In the genomic region with DNA sequence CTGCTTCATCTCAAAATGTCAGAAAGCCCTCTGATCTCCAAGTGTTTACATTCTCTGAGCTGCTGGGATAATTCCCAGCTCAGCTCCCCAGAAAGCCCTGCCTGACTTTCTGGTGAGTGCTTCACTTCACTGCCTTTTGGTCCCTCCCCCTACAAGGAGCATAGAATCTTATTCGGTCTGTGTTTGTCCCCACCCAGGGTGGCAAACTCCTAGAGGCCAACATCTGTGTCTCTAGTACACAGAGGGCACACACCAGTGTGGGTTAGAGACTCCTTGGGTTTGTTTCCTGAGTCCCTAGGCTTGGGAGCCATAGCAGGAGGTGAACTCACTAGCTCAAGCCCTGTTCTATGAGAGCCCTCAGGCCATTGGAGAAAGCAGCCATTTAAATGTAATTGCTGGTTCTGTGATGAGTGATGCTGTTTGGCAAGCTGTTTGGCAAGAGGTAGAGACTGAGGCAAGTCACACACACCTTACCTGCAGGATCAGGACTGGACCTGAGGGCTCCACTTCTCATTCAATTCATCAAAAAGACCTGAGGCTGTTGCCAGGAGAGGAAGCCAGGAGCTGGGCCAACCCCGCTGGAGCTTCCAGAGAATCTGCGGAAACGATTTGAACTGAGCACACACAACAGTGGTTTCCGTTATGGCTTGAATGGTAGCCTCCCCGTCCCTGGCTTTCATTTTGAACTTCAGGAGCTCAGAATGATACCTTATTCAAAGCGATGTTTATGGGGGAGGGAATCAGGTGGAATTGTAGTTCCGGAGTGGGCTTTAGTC, we compare ENCODE assay signal across 16 mouse cellular contexts. TPM values are rescaled to one million over a fixed set of nuclear protein-coding genes. Genes with fewer than 3 reads are reported as not detected.
A peak's percentile ranks its signal among the peaks of the same experiment; 100 is the strongest.
DNase-seq lines count a peak whose midpoint lies in the region; ATAC-seq and TF ChIP-seq lines count a peak whose summit lies in the region.
"Had no signal": no experiment of that assay in that cellular context is flagged by ENCODE, and none has a peak within 500 bp of the region (broad histone marks: within the 10 kb centered on the region; RNA-seq: fewer than 3 reads in every experiment).

No protein-coding gene starts in this region.

- no peak overlapping the region; the same call in 1 of the 2 replicates for H3K27ac ChIP-seq in embryonic facial prominence, embryonic 15.5 days (replicated peaks)
- no peak overlapping the region for H3K27ac ChIP-seq in lung, postnatal 0 days (ENCODE audit: low read length)
- no peak overlapping the region for H3K27ac ChIP-seq in forebrain, embryonic 15.5 days (replicated peaks)
- H3K27ac ChIP-seq: heart, embryonic 15.5 days; hindbrain, postnatal 0 days had no signal

- peak; percentile 90 for DNase-seq in heart, adult 11 months
- DNase-seq in heart, postnatal 4 days: no peak
- DNase-seq in lung, postnatal 0 days (ENCODE audit: low spot score): peak; percentile 31
- DNase-seq in adrenal gland, postnatal 36 days: no peak
- DNase-seq: spleen, adult 18-20 months; thymus, adult 2 months had no signal

- H3K9ac ChIP-seq in embryonic facial prominence, embryonic 15.5 days: no peak overlapping the region
- no peak overlapping the region for H3K9ac ChIP-seq in lung, postnatal 0 days (replicated peaks; ENCODE audit: low read depth)
- H3K9ac ChIP-seq in forebrain, embryonic 15.5 days (replicated peaks): no peak overlapping the region
- H3K9ac ChIP-seq: heart, embryonic 15.5 days had no signal

- no peaks in the 10 kb centered on the region for H3K9me3 ChIP-seq in embryonic facial prominence, embryonic 15.5 days (replicated peaks)
- H3K9me3 ChIP-seq in lung, postnatal 0 days (ENCODE audit: low read length): no peaks in the 10 kb centered on the region
- no peaks in the 10 kb centered on the region for H3K9me3 ChIP-seq in forebrain, embryonic 15.5 days
- H3K9me3 ChIP-seq: heart, embryonic 15.5 days had no signal

- no peak overlapping the region for H3K4me3 ChIP-seq in embryonic facial prominence, embryonic 15.5 days (replicated peaks)
- no peak overlapping the region for H3K4me3 ChIP-seq in lung, postnatal 0 days (ENCODE audit: low read depth, low read length)
- no peak overlapping the region for H3K4me3 ChIP-seq in forebrain, embryonic 15.5 days
- H3K4me3 ChIP-seq: heart, embryonic 15.5 days; myocyte had no signal

- peaks cover 14% of the 10 kb centered on the region for H3K4me1 ChIP-seq in embryonic facial prominence, embryonic 15.5 days
- no peaks in the 10 kb centered on the region for H3K4me1 ChIP-seq in lung, postnatal 0 days (ENCODE audit: insufficient read depth, low read depth, low read length)
- H3K4me1 ChIP-seq in forebrain, embryonic 15.5 days: no peaks in the 10 kb centered on the region
- H3K4me1 ChIP-seq: heart, embryonic 15.5 days had no signal

- H3K27me3 ChIP-seq in embryonic facial prominence, embryonic 15.5 days: peaks cover 4% of the 10 kb centered on the region; the same call in 1 of the 2 replicates
- no peaks in the 10 kb centered on the region for H3K27me3 ChIP-seq in lung, postnatal 0 days (replicated peaks; ENCODE audit: insufficient read depth, low read length)
- no peaks in the 10 kb centered on the region for H3K27me3 ChIP-seq in forebrain, embryonic 15.5 days

- TF ChIP-seq EP300 in lung, postnatal 0 days (IDR thresholded peaks at IDR 0.05): no peak

- 22% methylated on average over 8 of the region's 8 CpGs for WGBS in embryonic facial prominence, embryonic 15.5 days
- 20% methylated on average over 8 of the region's 8 CpGs for WGBS in lung, postnatal 0 days
- WGBS in forebrain, embryonic 15.5 days: 45% methylated on average over 8 of the region's 8 CpGs

- TF ChIP-seq CTCF in lung, postnatal 0 days (IDR thresholded peaks at IDR 0.05): no peak

- H3K36me3 ChIP-seq in embryonic facial prominence, embryonic 15.5 days: no peaks in the 10 kb centered on the region
- no peaks in the 10 kb centered on the region for H3K36me3 ChIP-seq in lung, postnatal 0 days (ENCODE audit: insufficient read depth, low read length)
- H3K36me3 ChIP-seq in forebrain, embryonic 15.5 days: no peaks in the 10 kb centered on the region
- H3K36me3 ChIP-seq: heart, embryonic 15.5 days had no signal

- peak overlapping the region; percentile 21; the same call in 1 of the 2 replicates for H3K4me2 ChIP-seq in embryonic facial prominence, embryonic 15.5 days (replicated peaks)
- H3K4me2 ChIP-seq in lung, postnatal 0 days (replicated peaks; ENCODE audit: low read depth, low read length): no peak overlapping the region
- H3K4me2 ChIP-seq in forebrain, embryonic 15.5 days (replicated peaks): no peak overlapping the region
- H3K4me2 ChIP-seq: heart, embryonic 15.5 days; liver, embryonic 11.5 days had no signal

- ATAC-seq in CD4-positive, CD25-positive, alpha-beta regulatory T cell, adult 4 months: peak; percentile 33
- ATAC-seq in embryonic facial prominence, embryonic 15.5 days (ENCODE audit: insufficient number of reproducible peaks, low FRiP score, low TSS enrichment, low read depth): no peak; the same call in none of the 2 replicates
- peak; percentile 46 for ATAC-seq in lung, postnatal 0 days
- ATAC-seq in megakaryocyte, adult 5-6 weeks (ENCODE audit: poor library complexity, severe bottlenecking): no peak
- ATAC-seq in forebrain, embryonic 15.5 days (replicated peaks): no peak
- ATAC-seq: hindbrain, postnatal 0 days had no signal

RNA-seq across cellular contexts. Expression of gene Wfdc2, which starts 21.4 kb away (rescaled TPM):
- under 1 TPM; 0.55 to 0.77 TPM for total RNA-seq in heart, postnatal 4 days (2021)
- polyA plus RNA-seq in CD4-positive, CD25-positive, alpha-beta regulatory T cell, adult 4 months (2017; shearing (Covaris generic)): 1 to 10 TPM; 2.2 to 3.0 TPM
- 47.5 and 73.4 TPM in 2 replicates for polyA plus RNA-seq in embryonic facial prominence, embryonic 15.5 days (2015; fragmentation: Nextera tagmentation; extraction: Ambion mirVana)
- 1,345 and 1,354 TPM in 2 replicates for polyA plus RNA-seq in lung, postnatal 0 days (2015; fragmentation: Nextera tagmentation; extraction: Ambion mirVana)
- not detected in 2 replicates for total RNA-seq in megakaryocyte, adult 5-6 weeks (2015)
- not detected in 2 replicates for total RNA-seq in megakaryocyte, adult 5-6 weeks (2017)
- polyA plus RNA-seq in forebrain, embryonic 15.5 days (2015; fragmentation: Nextera tagmentation; extraction: Ambion mirVana): 4.3 and 4.5 TPM in 2 replicates
- total RNA-seq in adrenal gland, postnatal 36 days (2021): not detected
- polyA plus RNA-seq: C2C12, myocyte had no signal

RNA-seq across cellular contexts. Expression of gene Spint3, which starts 32.4 kb away (rescaled TPM):
- total RNA-seq in heart, postnatal 4 days (2021): not detected
- not detected for polyA plus RNA-seq in CD4-positive, CD25-positive, alpha-beta regulatory T cell, adult 4 months (2017; shearing (Covaris generic))
- polyA plus RNA-seq in embryonic facial prominence, embryonic 15.5 days (2015; fragmentation: Nextera tagmentation; extraction: Ambion mirVana): not detected in 2 replicates
- polyA plus RNA-seq in lung, postnatal 0 days (2015; fragmentation: Nextera tagmentation; extraction: Ambion mirVana): not detected in 2 replicates
- not detected in 2 replicates for total RNA-seq in megakaryocyte, adult 5-6 weeks (2015)
- not detected in 2 replicates for total RNA-seq in megakaryocyte, adult 5-6 weeks (2017)
- polyA plus RNA-seq in forebrain, embryonic 15.5 days (2015; fragmentation: Nextera tagmentation; extraction: Ambion mirVana): not detected in 2 replicates
- not detected for total RNA-seq in adrenal gland, postnatal 36 days (2021)
- total RNA-seq: adrenal gland, adult 18-20 months; hindbrain, postnatal 0 days had no signal
- polyA plus RNA-seq: C2C12; heart, embryonic 15.5 days; hindbrain, postnatal 0 days; liver, embryonic 11.5 days; myocyte; thymus, adult 2 months had no signal

RNA-seq across cellular contexts. Expression of gene Pigt, which starts 43.5 kb away (rescaled TPM):
- total RNA-seq in heart, postnatal 4 days (2021): 10 to 100 TPM; 61.8 to 64.1 TPM
- 10 to 100 TPM; 17.0 to 27.0 TPM for polyA plus RNA-seq in CD4-positive, CD25-positive, alpha-beta regulatory T cell, adult 4 months (2017; shearing (Covaris generic))
- 63.0 and 70.5 TPM in 2 replicates for polyA plus RNA-seq in embryonic facial prominence, embryonic 15.5 days (2015; fragmentation: Nextera tagmentation; extraction: Ambion mirVana)
- 45.5 and 54.8 TPM in 2 replicates for polyA plus RNA-seq in lung, postnatal 0 days (2015; fragmentation: Nextera tagmentation; extraction: Ambion mirVana)
- total RNA-seq in megakaryocyte, adult 5-6 weeks (2015): 69.0 and 70.8 TPM in 2 replicates
- 30.8 and 43.0 TPM in 2 replicates for total RNA-seq in megakaryocyte, adult 5-6 weeks (2017)
- 55.5 and 60.0 TPM in 2 replicates for polyA plus RNA-seq in forebrain, embryonic 15.5 days (2015; fragmentation: Nextera tagmentation; extraction: Ambion mirVana)
- total RNA-seq in adrenal gland, postnatal 36 days (2021): 10 to 100 TPM; 74.0 to 98.3 TPM

RNA-seq across cellular contexts. Expression of gene Wfdc6a, which starts 44.4 kb away (rescaled TPM):
- total RNA-seq in heart, postnatal 4 days (2021): not detected
- not detected for polyA plus RNA-seq in CD4-positive, CD25-positive, alpha-beta regulatory T cell, adult 4 months (2017; shearing (Covaris generic))
- polyA plus RNA-seq in embryonic facial prominence, embryonic 15.5 days (2015; fragmentation: Nextera tagmentation; extraction: Ambion mirVana): 0.22 and 0.27 TPM in 2 replicates
- 0.93 and 1.0 TPM in 2 replicates for polyA plus RNA-seq in lung, postnatal 0 days (2015; fragmentation: Nextera tagmentation; extraction: Ambion mirVana)
- total RNA-seq in megakaryocyte, adult 5-6 weeks (2015): not detected in 2 replicates
- total RNA-seq in megakaryocyte, adult 5-6 weeks (2017): not detected in 2 replicates
- polyA plus RNA-seq in forebrain, embryonic 15.5 days (2015; fragmentation: Nextera tagmentation; extraction: Ambion mirVana): not detected in 2 replicates
- under 1 TPM in 1 of 2 experiments, not detected in 1; 0.40 TPM for total RNA-seq in adrenal gland, postnatal 36 days (2021)
- polyA plus RNA-seq: C2C12; liver, embryonic 11.5 days; myocyte; thymus, adult 2 months had no signal

RNA-seq across cellular contexts. Expression of gene Eppin, which starts 52.6 kb away (rescaled TPM):
- total RNA-seq in heart, postnatal 4 days (2021): not detected
- polyA plus RNA-seq in CD4-positive, CD25-positive, alpha-beta regulatory T cell, adult 4 months (2017; shearing (Covaris generic)): not detected
- not detected in 2 replicates for polyA plus RNA-seq in embryonic facial prominence, embryonic 15.5 days (2015; fragmentation: Nextera tagmentation; extraction: Ambion mirVana)
- not detected in 2 replicates for polyA plus RNA-seq in lung, postnatal 0 days (2015; fragmentation: Nextera tagmentation; extraction: Ambion mirVana)
- not detected in 2 replicates for total RNA-seq in megakaryocyte, adult 5-6 weeks (2015)
- total RNA-seq in megakaryocyte, adult 5-6 weeks (2017): not detected in 2 replicates
- not detected in 2 replicates for polyA plus RNA-seq in forebrain, embryonic 15.5 days (2015; fragmentation: Nextera tagmentation; extraction: Ambion mirVana)
- total RNA-seq in adrenal gland, postnatal 36 days (2021): not detected
- total RNA-seq: adrenal gland, adult 18-20 months; hindbrain, postnatal 0 days had no signal
- polyA plus RNA-seq: C2C12; heart, embryonic 15.5 days; hindbrain, postnatal 0 days; liver, embryonic 11.5 days; myocyte; thymus, adult 2 months had no signal

Comparison
In these comparisons a context has a peak if more than half of its experiments do, and no peak if none do; other contexts are left out.
1. DNase-seq: peak in heart, adult 11 months (single experiment) and lung, postnatal 0 days (single experiment); none in heart, postnatal 4 days (single experiment) and adrenal gland, postnatal 36 days (0 of 2).
2. ATAC-seq: peak in CD4-positive, CD25-positive, alpha-beta regulatory T cell, adult 4 months (single experiment) and lung, postnatal 0 days (single experiment); none in embryonic facial prominence, embryonic 15.5 days (single experiment), megakaryocyte, adult 5-6 weeks (single experiment) and forebrain, embryonic 15.5 days (single experiment).
3. RNA of gene Wfdc2, which starts 21.4 kb away (polyA plus RNA-seq): 1,345 to 1,354 TPM in lung, postnatal 0 days; 47.5 to 73.4 TPM in embryonic facial prominence, embryonic 15.5 days, 4.3 to 4.5 TPM in forebrain, embryonic 15.5 days and 2.2 to 3.0 TPM in CD4-positive, CD25-positive, alpha-beta regulatory T cell, adult 4 months; every median in the first group is over 10 times any median in the second.